Mouse (Mus musculus): ENCODE results near the gene Mgat4c. TPM values are rescaled to one million over a fixed set of nuclear protein-coding genes. Genes with fewer than 3 reads are reported as not detected.

Gene Mgat4c
- 1.3 and 2.5 TPM in 2 replicates for polyA plus RNA-seq (2012; rRNA removed)

DNA sequence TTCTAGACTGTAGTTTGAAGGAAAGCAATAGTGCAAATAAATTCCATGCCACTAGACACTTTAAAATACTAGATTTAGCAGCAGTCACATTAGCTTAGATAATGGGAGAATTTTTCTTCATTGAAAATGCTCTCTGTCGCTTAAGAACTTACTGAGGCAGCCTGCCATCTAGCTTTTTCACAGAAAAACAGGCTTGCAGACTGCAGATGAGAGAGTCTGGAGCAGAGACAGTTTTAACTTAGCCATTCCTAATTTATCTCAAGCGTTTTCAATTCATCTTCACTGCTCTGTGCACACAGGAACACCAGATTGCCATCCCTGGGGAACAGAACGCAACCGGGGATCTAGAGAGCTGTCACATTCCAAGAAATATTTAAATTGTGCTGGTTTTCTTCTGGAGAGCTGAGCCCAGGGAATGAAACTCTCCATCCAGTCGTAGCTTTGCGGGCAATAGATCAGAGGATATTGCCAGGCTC, at the start of gene Mgat4c:
Mgat4c (plus strand) TSS at position 51 of the 476 bp plus-strand sequence.

